Mouse (Mus musculus): Measurements from ENCODE around the gene Pdgfc.

DNA sequence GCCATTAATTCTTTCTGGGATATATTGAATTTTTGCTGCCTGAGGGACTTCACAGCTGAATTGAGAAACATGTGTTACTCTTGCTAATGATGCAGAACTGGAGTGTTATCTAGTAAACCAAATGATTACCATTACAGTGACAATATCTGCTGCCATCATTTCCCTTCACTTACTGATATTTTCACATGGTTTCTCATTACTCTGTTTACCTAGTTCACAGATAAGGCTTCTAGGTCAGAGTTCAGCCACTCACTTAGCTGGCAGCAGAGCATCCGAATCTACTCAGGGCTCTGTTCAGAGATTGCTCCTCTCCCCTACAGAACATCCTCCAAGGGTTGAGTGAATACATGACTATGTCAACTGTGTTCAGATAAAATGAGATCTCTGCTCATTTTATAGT lies 71.3 kb downstream of the Pdgfc start:
- TF ChIP-seq CTCF (IDR thresholded peaks at IDR 0.05; ENCODE audit: low read depth) (no peak), EP300 (optimal IDR thresholded peaks at IDR 0.05) (no peak)
